Mouse (Mus musculus) liver, embryonic 15.5 days (tissue): ENCODE results near the gene Tgfb3. TPM values are rescaled to one million over a fixed set of nuclear protein-coding genes. Genes with fewer than 3 reads are reported as not detected.

ENCODE experiments used
- ATAC-seq: fragments of 200-750 bp; cut with Nextera tagmentation; 2 replicates; pipeline ENCODE4 v1.8.0; 2017; ENCODE audit warnings: moderate number of reproducible peaks, mild to moderate bottlenecking, moderate library complexity; ENCODE audit not compliant: insufficient read depth
- H3K27ac ChIP-seq: fragments of 300-500 bp; sonication (generic); replicated peaks from 2 replicates; pipeline ENCODE4 v1.5.1; 2015; ENCODE audit warnings: mild to moderate bottlenecking, inconsistent platforms
- H3K27me3 ChIP-seq: fragments of 300-500 bp; sonication (generic); 2 replicates; pipeline ENCODE4 v1.6.1; 2015; ENCODE audit warnings: mild to moderate bottlenecking, inconsistent platforms
- H3K36me3 ChIP-seq: fragments of 300-500 bp; sonication (generic); replicated peaks from 2 replicates; pipeline ENCODE4 v1.6.1; 2015; ENCODE audit warnings: moderate library complexity, mild to moderate bottlenecking, inconsistent platforms
- H3K4me1 ChIP-seq: fragments of 300-500 bp; sonication (generic); replicated peaks from 2 replicates; pipeline ENCODE4 v1.6.1; 2015; ENCODE audit warnings: inconsistent platforms
- H3K4me2 ChIP-seq: fragments of 300-500 bp; sonication (generic); 2 replicates; pipeline ENCODE4 v1.6.1; 2015; ENCODE audit warnings: moderate library complexity, mild to moderate bottlenecking, inconsistent platforms
- H3K4me3 ChIP-seq: fragments of 300-500 bp; sonication (generic); replicated peaks from 2 replicates; pipeline ENCODE4 v1.5.1; 2015; ENCODE audit warnings: mild to moderate bottlenecking, inconsistent platforms
- H3K9ac ChIP-seq: fragments of 300-500 bp; sonication (generic); 2 replicates; pipeline ENCODE4 v1.6.1; 2015; ENCODE audit warnings: moderate library complexity, mild to moderate bottlenecking, inconsistent platforms
- H3K9me3 ChIP-seq: fragments of 300-500 bp; sonication (generic); replicated peaks from 2 replicates; pipeline ENCODE4 v1.6.1; 2016; ENCODE audit warnings: inconsistent platforms
- WGBS: fragments of 180-500 bp; shearing (Covaris S2); methylation state at CpG from one replicate; pipeline ENCODE4 v1.1.7; 2015; ENCODE audit warnings: mixed read lengths; ENCODE audit not compliant: insufficient replicate concordance; 5-methylcytosine and 5-hydroxymethylcytosine counted together
- polyA plus RNA-seq: library from polyadenylated mRNA; unstranded; fragments of >200 nt; fragmentation: Nextera tagmentation; extraction: Ambion mirVana; gene quantifications from 2 replicates; pipeline ENCODE4 v1.2.1, GENCODE M21; 2015

The Tgfb3 gene
- polyA plus RNA-seq, 1 experiment from 2014 or later, result 2.1 TPM

- H3K9me3 ChIP-seq, result no peaks in the 10 kb centered on the region
- H3K4me2 ChIP-seq, result no peak overlapping the region
- no peak overlapping the region for H3K9ac ChIP-seq
- peaks cover 4% of the 10 kb centered on the region; the same call in 1 of the 2 replicates for H3K4me1 ChIP-seq
- H3K27ac ChIP-seq, result no peak overlapping the region
- H3K36me3 ChIP-seq, result no peaks in the 10 kb centered on the region
- H3K4me3 ChIP-seq, result no peak overlapping the region
- no peaks in the 10 kb centered on the region for H3K27me3 ChIP-seq
- no peak for ATAC-seq
Observed at GRCm38 (mm10) chr12:86035586-86035985, 43.3 kb downstream of the Tgfb3 start.

GRCm38 (mm10) chr12:86030932-86031331 lies 47.9 kb downstream of the Tgfb3 start:
- H3K9me3 ChIP-seq, result no peaks in the 10 kb centered on the region
- no peak overlapping the region for H3K9ac ChIP-seq
- WGBS, result 49% methylated on average over 5 of the region's 5 CpGs
- no peak overlapping the region for H3K27ac ChIP-seq
- peaks cover 4% of the 10 kb centered on the region; the same call in 1 of the 2 replicates for H3K4me1 ChIP-seq
- 0 out of 2 replicates have a peak, but pooled peaks have one; percentile 22 for ATAC-seq
- H3K27me3 ChIP-seq, result no peaks in the 10 kb centered on the region
- no peak overlapping the region for H3K4me3 ChIP-seq
- H3K36me3 ChIP-seq, result 0 out of 2 replicates have a peak, but pooled peaks cover under 1% of the 10 kb centered on the region
- no peak overlapping the region for H3K4me2 ChIP-seq

- Histone ChIP-seq H3K27me3 (no peaks in the 10 kb centered on the region), H3K4me1 (peaks cover 4% of the 10 kb centered on the region; the same call in 1 of the 2 replicates), H3K9me3 (no peaks in the 10 kb centered on the region), H3K36me3 (0 out of 2 replicates have a peak, but pooled peaks cover 6% of the 10 kb centered on the region), H3K4me2 (no peak overlapping the region), H3K27ac (no peak overlapping the region), H3K4me3 (no peak overlapping the region), H3K9ac (no peak overlapping the region)
- 78% methylated on average over 1 of the region's 1 CpGs for WGBS
- no peak for ATAC-seq
Observed at GRCm38 (mm10) chr12:86027747-86028146, 51.1 kb downstream of the Tgfb3 start.

- H3K27me3 ChIP-seq, result no peaks in the 10 kb centered on the region
- H3K4me2 ChIP-seq, result no peak overlapping the region
- no peaks in the 10 kb centered on the region for H3K9me3 ChIP-seq
- H3K36me3 ChIP-seq, result 0 out of 2 replicates have a peak, but pooled peaks cover 6% of the 10 kb centered on the region
- no peak overlapping the region for H3K9ac ChIP-seq
- H3K4me1 ChIP-seq, result peaks cover 4% of the 10 kb centered on the region; the same call in 1 of the 2 replicates
- H3K27ac ChIP-seq, result no peak overlapping the region
- no peak overlapping the region for H3K4me3 ChIP-seq
- no peak for ATAC-seq
- whole genome bisulfite sequencing, result 77% methylated on average over 5 of the region's 5 CpGs
Observed at GRCm38 (mm10) chr12:86027000-86027399, 51.8 kb downstream of the Tgfb3 start.

GRCm38 (mm10) chr12:86025480-86025879 lies 53.4 kb downstream of the Tgfb3 start:
- Histone ChIP-seq H3K9ac (no peak overlapping the region), H3K4me3 (no peak overlapping the region), H3K36me3 (0 out of 2 replicates have a peak, but pooled peaks cover 6% of the 10 kb centered on the region), H3K4me2 (no peak overlapping the region), H3K9me3 (no peaks in the 10 kb centered on the region), H3K4me1 (no peaks in the 10 kb centered on the region), H3K27me3 (no peaks in the 10 kb centered on the region), H3K27ac (no peak overlapping the region)
- no peak for ATAC-seq
- 70% methylated on average over 6 of the region's 6 CpGs for WGBS

- ATAC-seq, result no peak
- no peak overlapping the region for H3K4me2 ChIP-seq
- no peak overlapping the region for H3K27ac ChIP-seq
- no peaks in the 10 kb centered on the region for H3K27me3 ChIP-seq
- H3K36me3 ChIP-seq, result 0 out of 2 replicates have a peak, but pooled peaks cover 6% of the 10 kb centered on the region
- 54% methylated on average over 4 of the region's 4 CpGs for WGBS
- no peaks in the 10 kb centered on the region for H3K9me3 ChIP-seq
- H3K9ac ChIP-seq, result no peak overlapping the region
- H3K4me1 ChIP-seq, result no peaks in the 10 kb centered on the region
- no peak overlapping the region for H3K4me3 ChIP-seq
Observed at GRCm38 (mm10) chr12:86024426-86024825, 54.4 kb downstream of the Tgfb3 start.

GRCm38 (mm10) chr12:86023081-86023871 lies 55.6 kb downstream of the Tgfb3 start:
- no peak for ATAC-seq
- 0 out of 2 replicates have a peak, but pooled peaks cover 6% of the 10 kb centered on the region for H3K36me3 ChIP-seq
- H3K9me3 ChIP-seq, result no peaks in the 10 kb centered on the region
- H3K27me3 ChIP-seq, result no peaks in the 10 kb centered on the region
- no peak overlapping the region for H3K9ac ChIP-seq
- no peak overlapping the region for H3K4me3 ChIP-seq
- no peak overlapping the region for H3K4me2 ChIP-seq
- WGBS, result 67% methylated on average over 4 of the region's 4 CpGs
- H3K4me1 ChIP-seq, result no peaks in the 10 kb centered on the region
- H3K27ac ChIP-seq, result no peak overlapping the region

GRCm38 (mm10) chr12:86022282-86022984 lies 56.4 kb downstream of the Tgfb3 start:
- Histone ChIP-seq H3K9me3 (no peaks in the 10 kb centered on the region), H3K27me3 (no peaks in the 10 kb centered on the region), H3K9ac (no peak overlapping the region), H3K36me3 (0 out of 2 replicates have a peak, but pooled peaks cover 6% of the 10 kb centered on the region), H3K4me1 (no peaks in the 10 kb centered on the region), H3K27ac (no peak overlapping the region), H3K4me2 (no peak overlapping the region), H3K4me3 (no peak overlapping the region)
- WGBS, result 74% methylated on average over 9 of the region's 9 CpGs
- ATAC-seq, result no peak

GRCm38 (mm10) chr12:86021583-86021982 lies 57.3 kb downstream of the Tgfb3 start:
- H3K27ac ChIP-seq, result no peak overlapping the region
- ATAC-seq, result no peak
- H3K4me2 ChIP-seq, result no peak overlapping the region
- WGBS, result 73% methylated on average over 6 of the region's 6 CpGs
- no peak overlapping the region for H3K4me3 ChIP-seq
- H3K9me3 ChIP-seq, result no peaks in the 10 kb centered on the region
- no peaks in the 10 kb centered on the region for H3K27me3 ChIP-seq
- 0 out of 2 replicates have a peak, but pooled peaks cover 6% of the 10 kb centered on the region for H3K36me3 ChIP-seq
- H3K4me1 ChIP-seq, result no peaks in the 10 kb centered on the region
- H3K9ac ChIP-seq, result no peak overlapping the region

GRCm38 (mm10) chr12:86017360-86017759 lies 61.5 kb downstream of the Tgfb3 start:
- H3K27ac ChIP-seq, result no peak overlapping the region
- no peaks in the 10 kb centered on the region for H3K36me3 ChIP-seq
- WGBS, result 78% methylated on average over 5 of the region's 5 CpGs
- H3K27me3 ChIP-seq, result no peaks in the 10 kb centered on the region
- no peak overlapping the region for H3K4me2 ChIP-seq
- no peaks in the 10 kb centered on the region for H3K9me3 ChIP-seq
- no peaks in the 10 kb centered on the region for H3K4me1 ChIP-seq
- no peak for ATAC-seq
- H3K4me3 ChIP-seq, result no peak overlapping the region
- no peak overlapping the region for H3K9ac ChIP-seq

GRCm38 (mm10) chr12:86015114-86015513 lies 63.7 kb downstream of the Tgfb3 start:
- WGBS, result 54% methylated on average over 2 of the region's 2 CpGs
- Histone ChIP-seq H3K4me3 (no peak overlapping the region), H3K27ac (no peak overlapping the region), H3K9me3 (no peaks in the 10 kb centered on the region), H3K9ac (no peak overlapping the region), H3K36me3 (no peaks in the 10 kb centered on the region), H3K4me1 (no peaks in the 10 kb centered on the region), H3K27me3 (no peaks in the 10 kb centered on the region), H3K4me2 (no peak overlapping the region)
- ATAC-seq, result no peak
